Mouse (Mus musculus) heart, embryonic 12.5 days (tissue): ENCODE measurements around the gene Cdk12. TPM values are rescaled to one million over a fixed set of nuclear protein-coding genes. Genes with fewer than 3 reads are reported as not detected.
"Not testable (repeated sequence)": the region's sequence is repeated elsewhere in the genome, so short reads cannot be mapped to it uniquely, and the experiment has no call there.

Experiments
- ATAC-seq: fragments of 200-750 bp; cut with Nextera tagmentation; 2 replicates; pipeline ENCODE4 v1.8.0; 2017; ENCODE audit warnings: moderate TSS enrichment, moderate library complexity; ENCODE audit not compliant: insufficient number of reproducible peaks, low FRiP score
- H3K27ac ChIP-seq: fragments of 300-500 bp; sonication (generic); 2 replicates; pipeline ENCODE4 v1.5.1; 2016; ENCODE audit warnings: mild to moderate bottlenecking, moderate library complexity; ENCODE audit not compliant: poor library complexity, severe bottlenecking
- H3K27me3 ChIP-seq: fragments of 300-500 bp; sonication (generic); replicated peaks from 2 replicates; pipeline ENCODE4 v1.6.1; 2016; ENCODE audit warnings: mild to moderate bottlenecking, moderate library complexity
- H3K36me3 ChIP-seq: fragments of 300-500 bp; sonication (generic); 2 replicates; pipeline ENCODE4 v1.6.1; 2016; ENCODE audit warnings: mild to moderate bottlenecking, moderate library complexity
- H3K4me1 ChIP-seq: fragments of 300-500 bp; sonication (generic); replicated peaks from 2 replicates; pipeline ENCODE4 v1.6.1; 2016; ENCODE audit warnings: mild to moderate bottlenecking
- H3K4me2 ChIP-seq: fragments of 300-500 bp; sonication (generic); 2 replicates; pipeline ENCODE4 v1.6.1; 2016; ENCODE audit warnings: mild to moderate bottlenecking, moderate library complexity
- H3K4me3 ChIP-seq: fragments of 300-500 bp; sonication (generic); 2 replicates; pipeline ENCODE4 v1.5.1; 2016; ENCODE audit warnings: mild to moderate bottlenecking
- H3K9ac ChIP-seq: fragments of 300-500 bp; sonication (generic); 2 replicates; pipeline ENCODE4 v1.6.1; 2016; ENCODE audit warnings: mild to moderate bottlenecking, moderate library complexity
- H3K9me3 ChIP-seq: fragments of 300-500 bp; sonication (generic); replicated peaks from 2 replicates; pipeline ENCODE4 v1.6.1; 2016; ENCODE audit warnings: mild to moderate bottlenecking, moderate library complexity
- WGBS: fragments of 180-500 bp; shearing (Covaris S2); methylation state at CpG from one replicate; pipeline ENCODE4 v1.1.7; 2016; 5-methylcytosine and 5-hydroxymethylcytosine counted together
- polyA plus RNA-seq: library from polyadenylated mRNA; unstranded; fragments of >200 nt; fragmentation: Nextera tagmentation; extraction: Ambion mirVana; gene quantifications from 2 replicates; pipeline ENCODE4 v1.2.1, GENCODE M21; 2016

Gene Cdk12
- polyA plus RNA-seq: 9.4 and 10.6 TPM in 2 replicates

- 0% methylated on average over 62 of the region's 63 CpGs for WGBS
- ATAC-seq: peak; percentile 93
- H3K9me3 ChIP-seq: no peaks in the 10 kb centered on the region
- peaks cover 8% of the 10 kb centered on the region; the same call in 1 of the 2 replicates for H3K4me1 ChIP-seq
- no peaks in the 10 kb centered on the region for H3K27me3 ChIP-seq
- H3K4me2 ChIP-seq: peak within 1 kb of the TSS; percentile 75
- H3K36me3 ChIP-seq: peaks cover 8% of the 10 kb centered on the region
- peak within 1 kb of the TSS; percentile 100 for H3K27ac ChIP-seq
- H3K9ac ChIP-seq: peak within 1 kb of the TSS; percentile 100
- peak within 1 kb of the TSS; percentile 97 for H3K4me3 ChIP-seq
These were observed at the start of gene Cdk12 for GRCm38 (mm10) chr11:98202641-98203350. Cdk12 (plus strand) TSS chr11:98203059.

- Histone ChIP-seq H3K27me3 (no peaks in the 10 kb centered on the region), H3K4me3 (no peak overlapping the region), H3K4me2 (no peak overlapping the region), H3K4me1 (no peaks in the 10 kb centered on the region), H3K9me3 (no peaks in the 10 kb centered on the region), H3K36me3 (peaks cover 50% of the 10 kb centered on the region), H3K27ac (no peak overlapping the region), H3K9ac (no peak overlapping the region)
- no peak for ATAC-seq
- 67% methylated on average over 6 of the region's 6 CpGs for WGBS
These were observed 47.8 kb upstream of the Cdk12 start for GRCm38 (mm10) chr11:98155094-98155493.

GRCm38 (mm10) chr11:98168400-98168799, 34.5 kb upstream of the Cdk12 start:
- H3K4me3 ChIP-seq: no peak overlapping the region
- H3K9me3 ChIP-seq: no peaks in the 10 kb centered on the region
- H3K27ac ChIP-seq: no peak overlapping the region
- 73% methylated on average over 1 of the region's 1 CpGs for WGBS
- H3K4me1 ChIP-seq: no peaks in the 10 kb centered on the region
- H3K36me3 ChIP-seq: peaks cover 75% of the 10 kb centered on the region
- no peak overlapping the region for H3K4me2 ChIP-seq
- H3K9ac ChIP-seq: no peak overlapping the region
- H3K27me3 ChIP-seq: no peaks in the 10 kb centered on the region
- ATAC-seq: no peak

- WGBS: 88% methylated on average over 3 of the region's 3 CpGs
- H3K4me2 ChIP-seq: not testable (repeated sequence)
These were observed 20.7 kb upstream of the Cdk12 start for GRCm38 (mm10) chr11:98182149-98182548.

GRCm38 (mm10) chr11:98187640-98188395, 15.0 kb upstream of the Cdk12 start:
- peaks cover 4% of the 10 kb centered on the region; the same call in 1 of the 2 replicates for H3K9me3 ChIP-seq
- H3K27me3 ChIP-seq: no peaks in the 10 kb centered on the region
- H3K4me3 ChIP-seq: no peak overlapping the region
- no peak overlapping the region for H3K9ac ChIP-seq
- ATAC-seq: no peak
- H3K4me2 ChIP-seq: no peak overlapping the region
- 89% methylated on average over 9 of the region's 9 CpGs for WGBS
- peaks cover 9% of the 10 kb centered on the region for H3K4me1 ChIP-seq
- H3K36me3 ChIP-seq: peaks cover 66% of the 10 kb centered on the region
- H3K27ac ChIP-seq: no peak overlapping the region

More at GRCm38 (mm10) chr11:98182149-98182548, 20.7 kb upstream of the Cdk12 start:
- ATAC-seq, H3K27me3 ChIP-seq, H3K9ac ChIP-seq, H3K4me3 ChIP-seq, H3K4me1 ChIP-seq, H3K27ac ChIP-seq, H3K9me3 ChIP-seq: not testable (repeated sequence)
- peaks cover 87% of the 10 kb centered on the region for H3K36me3 ChIP-seq

- no peaks in the 10 kb centered on the region for H3K27me3 ChIP-seq
- WGBS: 85% methylated on average over 5 of the region's 5 CpGs
- no peak overlapping the region for H3K4me3 ChIP-seq
- no peak overlapping the region for H3K27ac ChIP-seq
- no peak for ATAC-seq
- no peaks in the 10 kb centered on the region for H3K9me3 ChIP-seq
- peaks cover 39% of the 10 kb centered on the region for H3K36me3 ChIP-seq
- no peak overlapping the region for H3K9ac ChIP-seq
- H3K4me1 ChIP-seq: peaks cover 9% of the 10 kb centered on the region
- no peak overlapping the region for H3K4me2 ChIP-seq
These were observed 12.0 kb upstream of the Cdk12 start for GRCm38 (mm10) chr11:98190820-98191219.

GRCm38 (mm10) chr11:98192901-98193805, 9.7 kb upstream of the Cdk12 start, which contains the start of gene Med1:
Med1 (minus strand) TSS chr11:98193293.
- H3K9ac ChIP-seq: peak within 1 kb of the TSS; percentile 95
- no peaks in the 10 kb centered on the region for H3K9me3 ChIP-seq
- peak within 1 kb of the TSS; percentile 96 for H3K4me3 ChIP-seq
- H3K27ac ChIP-seq: peak within 1 kb of the TSS; percentile 96
- peak within 1 kb of the TSS; percentile 86 for H3K4me2 ChIP-seq
- peak; percentile 94 for ATAC-seq
- WGBS: under 1% methylated on average over 51 of the region's 53 CpGs
- H3K27me3 ChIP-seq: no peaks in the 10 kb centered on the region
- peaks cover 9% of the 10 kb centered on the region for H3K4me1 ChIP-seq
- H3K36me3 ChIP-seq: peaks cover 20% of the 10 kb centered on the region

- H3K4me1 ChIP-seq: peaks cover 7% of the 10 kb centered on the region; the same call in 1 of the 2 replicates
- WGBS: 2% methylated on average over 27 of the region's 27 CpGs
- H3K9ac ChIP-seq: peak overlapping the region; percentile 89
- H3K27ac ChIP-seq: peak overlapping the region; percentile 82
- H3K27me3 ChIP-seq: no peaks in the 10 kb centered on the region
- no peak for ATAC-seq
- H3K4me2 ChIP-seq: peak overlapping the region; percentile 75
- H3K36me3 ChIP-seq: peaks cover 5% of the 10 kb centered on the region
- peak overlapping the region; percentile 97 for H3K4me3 ChIP-seq
- no peaks in the 10 kb centered on the region for H3K9me3 ChIP-seq
These were observed 843 bp upstream of the Cdk12 start for GRCm38 (mm10) chr11:98201791-98202640.

GRCm38 (mm10) chr11:98203351-98203911, 572 bp downstream of the Cdk12 start:
- peak; percentile 22; the same call in 1 of the 2 replicates for ATAC-seq
- Histone ChIP-seq H3K4me2 (peak overlapping the region; percentile 75), H3K9me3 (no peaks in the 10 kb centered on the region), H3K4me1 (peaks cover 8% of the 10 kb centered on the region; the same call in 1 of the 2 replicates), H3K27me3 (no peaks in the 10 kb centered on the region), H3K27ac (peak overlapping the region; percentile 100), H3K9ac (peak overlapping the region; percentile 100), H3K4me3 (peak overlapping the region; percentile 97), H3K36me3 (peaks cover 14% of the 10 kb centered on the region)
- WGBS: under 1% methylated on average over 37 of the region's 37 CpGs
